Mouse (Mus musculus) limb, embryonic 13.5 days (tissue): ENCODE results near the gene Nabp2. TPM values are rescaled to one million over a fixed set of nuclear protein-coding genes. Genes with fewer than 3 reads are reported as not detected.
A peak's percentile ranks its signal among the peaks of the same experiment; 100 is the strongest.

Experiments
- ATAC-seq: fragments of 200-750 bp; cut with Nextera tagmentation; 2 replicates; pipeline ENCODE4 v1.8.0; 2017; ENCODE audit warnings: low read depth, moderate number of reproducible peaks, moderate TSS enrichment; ENCODE audit not compliant: low FRiP score
- H3K27ac ChIP-seq: fragments of 300-500 bp; sonication (generic); 2 replicates; pipeline ENCODE4 v1.5.1; 2015; ENCODE audit warnings: inconsistent platforms, mild to moderate bottlenecking, moderate library complexity
- H3K27me3 ChIP-seq: fragments of 300-500 bp; sonication (generic); 2 replicates; pipeline ENCODE4 v1.6.1; 2015; ENCODE audit warnings: mild to moderate bottlenecking, inconsistent platforms
- H3K36me3 ChIP-seq: fragments of 300-500 bp; sonication (generic); 2 replicates; pipeline ENCODE4 v1.6.1; 2015; ENCODE audit warnings: inconsistent platforms, mild to moderate bottlenecking, moderate library complexity
- H3K4me1 ChIP-seq: fragments of 300-500 bp; sonication (generic); 2 replicates; pipeline ENCODE4 v1.6.1; 2015; ENCODE audit warnings: inconsistent platforms
- H3K4me2 ChIP-seq: fragments of 300-500 bp; sonication (generic); replicated peaks from 2 replicates; pipeline ENCODE4 v1.6.1; 2015; ENCODE audit warnings: inconsistent platforms, mild to moderate bottlenecking, moderate library complexity
- H3K4me3 ChIP-seq: fragments of 300-500 bp; sonication (generic); 2 replicates; pipeline ENCODE4 v1.5.1; 2015; ENCODE audit warnings: moderate library complexity, mild to moderate bottlenecking, inconsistent platforms
- H3K9ac ChIP-seq: fragments of 300-500 bp; sonication (generic); 2 replicates; pipeline ENCODE4 v1.6.1; 2015; ENCODE audit warnings: mild to moderate bottlenecking, inconsistent platforms
- H3K9me3 ChIP-seq: fragments of 300-500 bp; sonication (generic); 2 replicates; pipeline ENCODE4 v1.6.1; 2016; ENCODE audit warnings: inconsistent platforms
- WGBS: fragments of 180-500 bp; shearing (Covaris S2); methylation state at CpG from one replicate; pipeline ENCODE4 v1.1.7; 2015; 5-methylcytosine and 5-hydroxymethylcytosine counted together
- polyA plus RNA-seq: library from polyadenylated mRNA; unstranded; fragments of >200 nt; fragmentation: Nextera tagmentation; extraction: Ambion mirVana; gene quantifications from 2 replicates; pipeline ENCODE4 v1.2.1, GENCODE M21; 2015

The Nabp2 gene
- polyA plus RNA-seq, 1 experiment from 2014 or later, result 60.6 TPM

GRCm38 (mm10) chr10:128377940-128378448 is 33.3 kb downstream of the Nabp2 start:
- H3K27me3 ChIP-seq, result no peaks in the 10 kb centered on the region
- H3K36me3 ChIP-seq, result peaks cover 47% of the 10 kb centered on the region
- H3K4me3 ChIP-seq, result peak overlapping the region; percentile 91
- ATAC-seq, result no peak
- H3K27ac ChIP-seq, result peak overlapping the region; percentile 98; the same call in 1 of the 2 replicates
- WGBS, result 54% methylated on average over 14 of the region's 14 CpGs
- peak overlapping the region; percentile 99 for H3K9ac ChIP-seq
- H3K9me3 ChIP-seq, result no peaks in the 10 kb centered on the region
- H3K4me2 ChIP-seq, result peak overlapping the region; percentile 85
- peaks cover 18% of the 10 kb centered on the region for H3K4me1 ChIP-seq

GRCm38 (mm10) chr10:128377222-128377939 is 33.9 kb downstream of the Nabp2 start:
- peak overlapping the region; percentile 85 for H3K4me2 ChIP-seq
- H3K9me3 ChIP-seq, result no peaks in the 10 kb centered on the region
- peak overlapping the region; percentile 99 for H3K9ac ChIP-seq
- under 1% methylated on average over 46 of the region's 47 CpGs for WGBS
- no peaks in the 10 kb centered on the region for H3K27me3 ChIP-seq
- peak overlapping the region; percentile 91 for H3K4me3 ChIP-seq
- ATAC-seq, result peak; percentile 58
- peaks cover 41% of the 10 kb centered on the region for H3K36me3 ChIP-seq
- H3K27ac ChIP-seq, result peak overlapping the region; percentile 98
- peaks cover 18% of the 10 kb centered on the region for H3K4me1 ChIP-seq

- ATAC-seq, result peak; percentile 88
- under 1% methylated on average over 67 of the region's 73 CpGs for WGBS
- Histone ChIP-seq H3K4me3 (peak within 1 kb of the TSS; percentile 91), H3K36me3 (peaks cover 33% of the 10 kb centered on the region), H3K27ac (peak within 1 kb of the TSS; percentile 98), H3K4me2 (peak within 1 kb of the TSS; percentile 85), H3K9ac (peak within 1 kb of the TSS; percentile 99), H3K4me1 (peaks cover 18% of the 10 kb centered on the region), H3K9me3 (no peaks in the 10 kb centered on the region), H3K27me3 (no peaks in the 10 kb centered on the region)
These were observed 34.7 kb downstream of the Nabp2 start, which contains the start of gene Ankrd52 for GRCm38 (mm10) chr10:128376455-128377211. Gene Ankrd52, plus strand, starts transcription at chr10:128377115.

DNA sequence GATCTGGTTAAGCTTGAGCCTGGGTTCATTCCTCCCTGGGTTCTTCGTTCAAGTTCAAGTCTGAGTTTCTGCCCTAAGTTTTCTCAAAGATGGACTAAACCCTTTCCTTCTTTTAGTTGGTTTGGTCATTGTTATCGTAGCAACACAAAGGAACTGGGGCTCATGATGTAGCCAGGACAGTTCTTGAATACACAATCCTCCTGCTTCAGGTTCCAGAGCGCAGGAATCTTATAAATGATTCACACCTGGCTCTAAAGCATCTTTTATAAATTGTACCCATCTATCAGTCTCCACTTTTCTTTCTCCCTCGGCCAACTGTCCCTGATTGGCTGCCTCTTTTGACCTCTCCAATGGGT is 35.2 kb downstream of the Nabp2 start:
- WGBS, result 47% methylated on average over 4 of the region's 4 CpGs
- ATAC-seq, result no peak
- H3K4me1 ChIP-seq, result peaks cover 18% of the 10 kb centered on the region
- peak overlapping the region; percentile 85 for H3K4me2 ChIP-seq
- H3K27ac ChIP-seq, result peak overlapping the region; percentile 98
- H3K4me3 ChIP-seq, result peak overlapping the region; percentile 91
- no peaks in the 10 kb centered on the region for H3K27me3 ChIP-seq
- H3K9ac ChIP-seq, result peak overlapping the region; percentile 99
- H3K36me3 ChIP-seq, result peaks cover 29% of the 10 kb centered on the region
- no peaks in the 10 kb centered on the region for H3K9me3 ChIP-seq

DNA sequence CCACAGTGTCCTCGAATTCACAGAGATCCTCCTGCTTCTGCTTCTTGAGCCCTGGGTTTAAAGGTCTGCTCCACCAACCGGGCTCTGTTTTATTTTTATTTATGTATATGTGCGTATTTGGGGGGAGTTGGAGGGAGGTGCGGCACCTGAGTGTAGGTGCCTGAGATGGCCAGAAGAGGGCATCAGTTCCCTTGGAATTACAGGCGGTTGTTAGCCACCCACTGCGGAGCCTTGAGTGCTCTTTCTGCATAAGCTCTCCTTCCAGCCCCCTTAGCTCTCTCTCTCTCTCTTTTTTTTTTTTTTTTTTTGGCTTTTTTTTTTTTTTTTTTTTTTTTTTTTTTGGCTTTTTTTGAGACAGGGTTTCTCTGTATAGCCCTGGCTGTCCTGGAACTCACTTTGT is 36.9 kb downstream of the Nabp2 start:
- Histone ChIP-seq H3K4me3 (no peak overlapping the region), H3K36me3 (peaks cover 13% of the 10 kb centered on the region), H3K27me3 (no peaks in the 10 kb centered on the region), H3K4me2 (no peak overlapping the region), H3K9me3 (no peaks in the 10 kb centered on the region), H3K27ac (no peak overlapping the region), H3K9ac (no peak overlapping the region), H3K4me1 (peaks cover 20% of the 10 kb centered on the region)
- WGBS, result 87% methylated on average over 6 of the region's 6 CpGs
- ATAC-seq, result no peak

DNA sequence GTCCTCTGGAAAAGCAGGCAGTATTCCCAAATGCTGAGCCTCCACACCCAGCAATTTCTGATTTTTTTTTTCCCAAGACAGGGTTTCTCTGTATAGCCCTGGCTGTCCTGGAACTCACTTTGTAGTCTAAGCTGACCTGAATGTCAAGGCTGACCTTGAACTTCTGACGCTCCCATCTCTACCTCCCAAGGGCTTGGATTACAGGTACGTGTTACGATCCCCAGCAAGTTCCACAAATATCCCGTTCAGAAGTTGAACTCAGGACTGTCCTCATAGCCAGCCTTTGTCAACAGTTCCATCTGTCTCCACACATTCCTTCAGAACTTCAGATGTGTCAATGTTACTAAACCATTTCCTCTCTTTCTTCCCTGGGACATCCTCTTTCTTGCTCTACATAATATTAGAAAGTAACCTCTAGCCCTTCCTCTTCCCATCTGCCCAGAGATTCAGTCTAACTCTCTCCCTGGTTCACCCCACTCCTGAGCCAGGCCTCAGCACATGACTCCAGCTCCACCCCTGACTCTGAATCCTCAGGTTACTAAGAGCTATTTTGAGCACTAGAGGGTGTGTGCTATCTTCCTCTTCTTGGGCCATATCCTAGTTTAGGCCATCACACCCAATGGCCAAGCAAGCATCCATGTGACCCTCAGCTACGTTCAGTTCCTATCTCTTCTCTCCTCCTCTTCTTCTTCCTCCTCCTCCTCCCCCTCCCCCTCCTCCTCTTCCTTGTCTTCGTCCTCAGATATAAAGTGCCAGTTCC is 38.1 kb downstream of the Nabp2 start:
- Histone ChIP-seq H3K9me3 (no peaks in the 10 kb centered on the region), H3K9ac (no peak overlapping the region), H3K4me1 (peaks cover 17% of the 10 kb centered on the region), H3K27ac (no peak overlapping the region), H3K27me3 (no peaks in the 10 kb centered on the region), H3K4me3 (no peak overlapping the region), H3K4me2 (no peak overlapping the region), H3K36me3 (peaks cover under 1% of the 10 kb centered on the region; the same call in 1 of the 2 replicates)
- 87% methylated on average over 6 of the region's 6 CpGs for WGBS
- no peak for ATAC-seq

GRCm38 (mm10) chr10:128372142-128372541 is 39.1 kb downstream of the Nabp2 start:
- H3K9ac ChIP-seq, result no peak overlapping the region
- H3K9me3 ChIP-seq, result no peaks in the 10 kb centered on the region
- no peak overlapping the region for H3K27ac ChIP-seq
- H3K4me3 ChIP-seq, result no peak overlapping the region
- no peaks in the 10 kb centered on the region for H3K27me3 ChIP-seq
- no peak for ATAC-seq
- 84% methylated on average over 5 of the region's 5 CpGs for WGBS
- peaks cover 22% of the 10 kb centered on the region for H3K4me1 ChIP-seq
- H3K4me2 ChIP-seq, result no peak overlapping the region
- no peaks in the 10 kb centered on the region for H3K36me3 ChIP-seq

DNA sequence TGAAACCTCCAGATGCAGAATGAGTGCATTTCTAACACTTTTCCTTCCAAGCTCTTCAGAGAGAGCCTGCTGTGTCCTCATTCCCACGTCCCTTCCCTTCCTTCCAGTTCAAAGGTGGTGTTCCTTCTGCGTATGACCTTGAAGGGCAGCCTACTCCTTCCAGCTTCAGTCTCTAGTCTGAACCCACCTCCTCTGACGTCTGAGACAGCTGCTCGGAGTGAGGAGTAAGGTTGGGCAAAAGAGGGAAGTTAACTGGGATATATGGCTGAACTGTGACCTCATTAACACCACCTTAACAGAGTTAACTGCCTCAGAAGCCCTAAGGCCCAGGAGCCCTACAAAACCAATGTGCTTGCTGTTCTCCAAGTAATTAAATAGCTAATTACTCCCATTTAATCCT is 40.7 kb downstream of the Nabp2 start:
- Histone ChIP-seq H3K4me1 (peaks cover 14% of the 10 kb centered on the region), H3K4me2 (no peak overlapping the region), H3K36me3 (peaks cover 4% of the 10 kb centered on the region), H3K27ac (no peak overlapping the region), H3K27me3 (no peaks in the 10 kb centered on the region), H3K9ac (no peak overlapping the region), H3K9me3 (no peaks in the 10 kb centered on the region), H3K4me3 (no peak overlapping the region)
- WGBS, result 20% methylated on average over 4 of the region's 4 CpGs
- ATAC-seq, result no peak

DNA sequence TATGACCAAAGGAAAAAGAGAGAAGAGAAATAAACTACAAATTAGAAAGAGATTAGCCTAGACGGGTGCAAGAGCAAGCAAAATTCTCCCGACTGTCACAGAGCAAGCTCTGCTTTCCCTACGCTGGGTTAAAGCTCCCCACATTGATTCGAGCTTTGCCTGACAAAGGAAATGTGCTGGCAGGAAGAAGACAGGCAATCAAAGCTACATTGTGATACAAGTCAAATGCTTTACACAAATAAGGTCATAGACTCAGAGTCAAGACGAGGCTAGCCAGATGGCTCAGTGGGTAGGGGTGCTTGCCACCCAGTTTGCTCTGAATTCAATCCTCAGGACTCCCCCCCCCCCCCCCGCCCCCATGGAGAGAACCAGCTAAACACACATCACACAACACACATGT is 41.3 kb downstream of the Nabp2 start:
- WGBS, result 69% methylated on average over 5 of the region's 6 CpGs
- ATAC-seq, result no peak
- no peaks in the 10 kb centered on the region for H3K27me3 ChIP-seq

GRCm38 (mm10) chr10:128369599-128369998 is 41.7 kb downstream of the Nabp2 start:
- Histone ChIP-seq H3K4me2 (peak overlapping the region; percentile 94), H3K9me3 (no peaks in the 10 kb centered on the region), H3K36me3 (peaks cover 13% of the 10 kb centered on the region), H3K27ac (peak overlapping the region; percentile 95), H3K4me1 (peaks cover 14% of the 10 kb centered on the region), H3K9ac (peak overlapping the region; percentile 82), H3K27me3 (no peaks in the 10 kb centered on the region), H3K4me3 (peak overlapping the region; percentile 71)
- ATAC-seq, result no peak
- 83% methylated on average over 6 of the region's 6 CpGs for WGBS

More for the DNA sequence above, 41.3 kb downstream of the Nabp2 start:
- Histone ChIP-seq H3K4me3 (no peak overlapping the region), H3K9ac (no peak overlapping the region), H3K36me3 (peaks cover 10% of the 10 kb centered on the region), H3K9me3 (no peaks in the 10 kb centered on the region), H3K27ac (no peak overlapping the region), H3K4me1 (peaks cover 14% of the 10 kb centered on the region), H3K4me2 (no peak overlapping the region)

GRCm38 (mm10) chr10:128369218-128369543 is 42.1 kb downstream of the Nabp2 start:
- H3K27me3 ChIP-seq, result no peaks in the 10 kb centered on the region
- H3K4me1 ChIP-seq, result peaks cover 14% of the 10 kb centered on the region
- 4% methylated on average over 9 of the region's 9 CpGs for WGBS
- peak overlapping the region; percentile 71 for H3K4me3 ChIP-seq
- no peaks in the 10 kb centered on the region for H3K9me3 ChIP-seq
- H3K4me2 ChIP-seq, result peak overlapping the region; percentile 94
- H3K36me3 ChIP-seq, result peaks cover 15% of the 10 kb centered on the region
- peak overlapping the region; percentile 82 for H3K9ac ChIP-seq
- H3K27ac ChIP-seq, result peak overlapping the region; percentile 95
- no peak for ATAC-seq
